Mouse (Mus musculus) liver, adult 2 months (tissue): ENCODE results near the gene Pnma1. TPM values are rescaled to one million over a fixed set of nuclear protein-coding genes. Genes with fewer than 3 reads are reported as not detected.

ENCODE experiments used
- DNase-seq: peaks from one replicate; pipeline ENCODE4 v3.0.0-alpha.2; 2011; ENCODE audit warnings: low read depth, low spot score; ENCODE audit errors: extremely low read depth
- H3K27ac ChIP-seq: fragments of 200-500 bp; replicated peaks from 2 replicates; pipeline ENCODE4 v1.5.1; 2012; ENCODE audit warnings: low read depth, mild to moderate bottlenecking, control low read depth, inconsistent platforms, low read length; ENCODE audit not compliant: insufficient read depth
- H3K27me3 ChIP-seq: fragments of 200-500 bp; 2 replicates; pipeline ENCODE4 v1.6.1; 2012; ENCODE audit warnings: mild to moderate bottlenecking, moderate library complexity, low read length, inconsistent platforms; ENCODE audit not compliant: control insufficient read depth, insufficient read depth
- H3K36me3 ChIP-seq: fragments of 200-500 bp; 2 replicates; pipeline ENCODE4 v1.6.1; 2012; ENCODE audit warnings: low read length, inconsistent platforms; ENCODE audit not compliant: control insufficient read depth, insufficient read depth
- H3K4me1 ChIP-seq: fragments of 200-500 bp; 2 replicates; pipeline ENCODE4 v1.6.1; 2011; ENCODE audit warnings: low read length; ENCODE audit not compliant: control insufficient read depth, insufficient read depth
- H3K4me3 ChIP-seq: fragments of 200-500 bp; 2 replicates; pipeline ENCODE4 v1.5.1; 2011; ENCODE audit warnings: low read depth, mild to moderate bottlenecking, control low read depth, low read length, moderate library complexity; ENCODE audit not compliant: insufficient read depth
- H3K79me2 ChIP-seq: fragments of 200-500 bp; 2 replicates; pipeline ENCODE4 v1.6.1; 2012; ENCODE audit warnings: inconsistent platforms, mild to moderate bottlenecking, low read length, moderate library complexity; ENCODE audit not compliant: control insufficient read depth, insufficient read depth
- H3K9ac ChIP-seq: fragments of 200-500 bp; 2 replicates; pipeline ENCODE4 v1.6.1; 2012; ENCODE audit warnings: low read depth, mild to moderate bottlenecking, control low read depth, inconsistent platforms, low read length
- CTCF ChIP-seq: fragments of 200-500 bp; IDR thresholded peaks from 2 replicates; pipeline ENCODE4 v1.5.1; 2011; ENCODE audit warnings: low read depth, low read length, control low read depth
- POLR2A ChIP-seq: fragments of 200-500 bp; IDR thresholded peaks from 2 replicates; pipeline ENCODE4 v1.6.1; 2011; ENCODE audit warnings: low read length, control low read depth; ENCODE audit not compliant: insufficient read depth; ENCODE audit errors: extremely low read depth
- WGBS: fragments of 180-500 bp; shearing (Covaris S2); methylation state at CpG from one replicate; pipeline ENCODE4 v1.1.7; 2018; 5-methylcytosine and 5-hydroxymethylcytosine counted together
- polyA plus RNA-seq: library from polyadenylated mRNA; depleted of rRNA; stranded (reverse); fragments of >200 nt; gene quantifications from 2 replicates; pipeline ENCODE4 v1.2.3, GENCODE M21; 2012
- total RNA-seq: library from RNA; depleted of rRNA; stranded (reverse); fragments of >200 nt; gene quantifications from 2 replicates; pipeline ENCODE4 v1.2.3, GENCODE M21; 2014

Gene Pnma1
- total and polyA plus RNA-seq, 2 experiments, result 0.18 TPM; not detected in 1

- Histone ChIP-seq H3K4me1 (peaks cover 46% of the 10 kb centered on the region), H3K9ac (no peak overlapping the region)
- no peak for TF ChIP-seq POLR2A
- no peak for TF ChIP-seq CTCF
Observed at GRCm38 (mm10) chr12:84187752-84188601, 39.7 kb upstream of the Pnma1 start.

GRCm38 (mm10) chr12:84186950-84187349 lies 38.7 kb upstream of the Pnma1 start:
- 43% methylated on average over 5 of the region's 5 CpGs for WGBS
- Histone ChIP-seq H3K27ac (no peak overlapping the region), H3K4me3 (no peak overlapping the region), H3K27me3 (no peaks in the 10 kb centered on the region), H3K9ac (no peak overlapping the region), H3K36me3 (no peaks in the 10 kb centered on the region), H3K79me2 (peaks cover 58% of the 10 kb centered on the region), H3K4me1 (peaks cover 42% of the 10 kb centered on the region)
- DNase-seq, result peak; percentile 58
- TF ChIP-seq CTCF, result no peak
- no peak for TF ChIP-seq POLR2A

More at GRCm38 (mm10) chr12:84187752-84188601, 39.7 kb upstream of the Pnma1 start:
- Histone ChIP-seq H3K4me3 (no peak overlapping the region), H3K79me2 (peaks cover 65% of the 10 kb centered on the region), H3K36me3 (no peaks in the 10 kb centered on the region), H3K27me3 (no peaks in the 10 kb centered on the region), H3K27ac (no peak overlapping the region)
- DNase-seq, result no peak
- 54% methylated on average over 15 of the region's 15 CpGs for WGBS

- peaks cover 44% of the 10 kb centered on the region for H3K4me1 ChIP-seq
- no peak for TF ChIP-seq POLR2A
- 94% methylated on average over 3 of the region's 3 CpGs for WGBS
- no peak overlapping the region for H3K9ac ChIP-seq
- H3K4me3 ChIP-seq, result no peak overlapping the region
- H3K27me3 ChIP-seq, result no peaks in the 10 kb centered on the region
- H3K79me2 ChIP-seq, result peaks cover 60% of the 10 kb centered on the region
- H3K36me3 ChIP-seq, result no peaks in the 10 kb centered on the region
- no peak for DNase-seq
- H3K27ac ChIP-seq, result no peak overlapping the region
Observed at GRCm38 (mm10) chr12:84186536-84186935, 38.2 kb upstream of the Pnma1 start.

- peak; percentile 58 for DNase-seq
- WGBS, result 44% methylated on average over 6 of the region's 6 CpGs
- TF ChIP-seq CTCF (no peak), POLR2A (no peak)
- Histone ChIP-seq H3K4me1 (peaks cover 52% of the 10 kb centered on the region), H3K9ac (no peak overlapping the region), H3K79me2 (peaks cover 58% of the 10 kb centered on the region), H3K4me3 (no peak overlapping the region), H3K27me3 (no peaks in the 10 kb centered on the region), H3K27ac (no peak overlapping the region), H3K36me3 (no peaks in the 10 kb centered on the region)
Observed at GRCm38 (mm10) chr12:84185547-84185946, 37.3 kb upstream of the Pnma1 start.

GRCm38 (mm10) chr12:84184979-84185378 lies 36.7 kb upstream of the Pnma1 start:
- Histone ChIP-seq H3K27ac (no peak overlapping the region), H3K79me2 (peaks cover 58% of the 10 kb centered on the region), H3K4me1 (peaks cover 53% of the 10 kb centered on the region), H3K9ac (no peak overlapping the region), H3K4me3 (no peak overlapping the region), H3K36me3 (no peaks in the 10 kb centered on the region), H3K27me3 (no peaks in the 10 kb centered on the region)
- TF ChIP-seq POLR2A (no peak), CTCF (no peak)
- WGBS, result 33% methylated on average over 5 of the region's 5 CpGs
- DNase-seq, result peak; percentile 61

GRCm38 (mm10) chr12:84181999-84182398 lies 33.7 kb upstream of the Pnma1 start:
- no peak overlapping the region for H3K27ac ChIP-seq
- 78% methylated on average over 6 of the region's 6 CpGs for WGBS
- H3K4me1 ChIP-seq, result peaks cover 54% of the 10 kb centered on the region
- TF ChIP-seq POLR2A (no peak), CTCF (no peak)
- H3K4me3 ChIP-seq, result no peak overlapping the region
- H3K36me3 ChIP-seq, result no peaks in the 10 kb centered on the region
- no peak for DNase-seq
- peaks cover 59% of the 10 kb centered on the region for H3K79me2 ChIP-seq
- no peak overlapping the region for H3K9ac ChIP-seq
- no peaks in the 10 kb centered on the region for H3K27me3 ChIP-seq
